Mouse (Mus musculus) embryo, embryonic 9.5 days (tissue): ENCODE measurements around the gene Spred2.

Source experiments
- DNase-seq: peaks from one replicate; pipeline ENCODE4 v3.0.0-alpha.2; 2017; ENCODE audit errors: extremely low spot score

Spred2 gene

GRCm38 (mm10) chr11:19925149-19925975, 1.2 kb downstream of the Spred2 start:
- DNase-seq, result peak; percentile 85

GRCm38 (mm10) chr11:19925976-19926842, 2.0 kb downstream of the Spred2 start:
- peak; percentile 71 for DNase-seq

DNA sequence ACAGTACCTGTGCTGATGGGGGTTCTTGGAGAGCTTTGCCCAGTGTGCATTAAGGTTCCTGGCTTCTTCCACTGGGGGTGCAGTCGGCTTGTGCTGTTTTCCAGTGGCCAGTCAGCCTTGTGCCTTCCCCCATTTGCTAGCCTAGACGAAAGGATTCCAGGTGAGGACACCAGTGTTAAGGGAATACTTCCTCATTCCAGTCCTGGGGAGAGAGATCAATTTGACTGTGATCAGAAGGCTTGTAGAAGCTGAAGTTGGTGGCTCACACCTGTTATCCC, 2.6 kb downstream of the Spred2 start:
- DNase-seq, result no peak

- no peak for DNase-seq
These were observed 4.5 kb downstream of the Spred2 start for GRCm38 (mm10) chr11:19928633-19929032.

GRCm38 (mm10) chr11:19929087-19929865, 5.1 kb downstream of the Spred2 start:
- no peak for DNase-seq

DNA sequence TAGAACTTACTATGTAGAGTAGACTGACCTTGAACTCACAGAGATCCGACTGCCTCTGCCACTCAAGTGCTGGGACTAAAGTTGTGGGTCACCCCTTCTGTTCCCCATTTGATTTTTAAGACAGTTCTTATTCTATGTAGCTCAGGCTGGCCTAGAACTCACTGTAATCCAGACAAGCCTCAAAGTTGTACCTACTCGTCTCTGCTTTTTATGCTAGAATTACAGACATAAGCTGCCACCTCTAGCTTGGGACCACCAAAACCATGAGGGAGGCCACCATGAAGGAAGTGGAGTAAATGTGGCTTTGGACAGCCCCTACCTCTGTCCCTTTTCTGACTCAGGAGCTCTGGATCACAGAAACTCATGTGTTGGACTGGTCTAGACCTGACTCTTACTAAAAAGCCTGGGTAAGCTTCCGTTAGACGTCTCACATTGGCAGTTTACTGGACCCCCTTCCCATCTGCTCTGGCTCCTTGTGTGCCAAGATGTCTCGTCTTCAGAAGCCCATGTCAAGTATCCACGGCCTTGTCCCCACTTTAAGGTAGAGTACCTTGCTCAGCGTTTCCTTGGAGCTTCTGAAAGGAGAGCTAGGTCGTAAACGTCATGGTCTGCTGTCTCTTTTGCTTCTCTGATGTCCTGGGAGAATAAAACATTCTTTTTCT, 7.5 kb downstream of the Spred2 start:
- no peak for DNase-seq

DNA sequence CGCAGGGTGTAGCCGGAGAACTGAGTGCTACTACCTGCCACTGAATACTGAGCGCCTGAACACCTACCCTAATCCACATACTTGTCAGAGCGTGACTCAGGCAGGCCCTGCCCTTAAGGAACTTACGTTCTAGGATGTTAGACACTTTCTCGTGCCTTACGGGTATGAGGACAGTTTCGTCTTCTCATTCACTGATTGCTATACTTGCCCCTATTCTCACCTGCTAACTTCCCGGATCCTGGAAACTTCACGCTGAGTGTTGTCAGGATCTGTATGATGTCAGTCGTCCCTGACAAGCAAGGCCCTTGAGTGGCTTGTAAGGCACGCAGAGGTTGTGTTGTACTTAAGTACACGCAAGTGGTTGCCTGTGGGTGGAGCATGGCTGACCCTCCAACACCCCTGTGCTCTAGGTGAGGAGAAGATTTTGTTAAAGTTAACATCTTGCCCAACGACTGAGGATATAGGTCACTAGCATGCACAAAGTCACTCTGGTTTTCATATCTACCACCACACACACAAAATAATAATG, 8.9 kb downstream of the Spred2 start:
- DNase-seq, result no peak

DNA sequence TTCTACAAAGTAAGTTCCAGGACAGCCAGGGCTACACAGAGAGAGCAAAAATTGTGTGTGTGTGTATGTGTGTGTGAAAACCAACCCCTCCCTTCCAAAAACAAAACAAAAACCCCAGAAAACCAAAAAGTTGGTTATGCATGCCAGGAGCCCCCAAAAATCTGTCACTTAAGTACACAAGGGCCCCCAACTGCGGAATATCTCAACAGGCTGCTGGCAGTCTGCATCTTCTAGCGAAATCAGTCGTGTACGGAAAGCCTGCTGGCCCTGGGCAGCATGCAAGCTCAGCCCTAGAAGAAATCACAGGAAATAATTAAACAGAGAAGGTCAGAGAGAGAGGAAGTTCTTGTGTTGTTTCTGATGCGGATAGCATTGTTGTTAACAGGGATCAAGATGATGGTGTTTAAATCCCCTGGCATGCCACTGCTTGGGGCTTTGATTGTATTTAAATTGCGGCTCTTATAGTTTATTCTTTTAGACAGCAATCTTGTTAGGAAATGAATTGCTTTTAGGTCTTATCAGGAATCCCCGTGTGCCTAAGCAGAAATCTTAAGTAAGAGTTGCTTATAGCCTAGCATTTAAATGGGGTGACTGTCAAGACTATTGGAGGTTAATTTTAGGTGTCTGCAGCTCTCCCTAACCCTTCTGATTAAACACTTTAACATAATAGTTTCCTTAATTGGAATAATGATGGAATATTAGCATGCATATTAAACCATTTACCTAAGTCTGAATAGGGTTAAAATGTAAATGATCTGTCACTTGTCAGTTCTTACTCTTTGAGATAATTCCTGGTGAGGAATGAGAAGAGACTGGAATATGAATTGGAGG, 11.6 kb downstream of the Spred2 start:
- no peak for DNase-seq

- no peak for DNase-seq
These were observed 14.4 kb downstream of the Spred2 start for GRCm38 (mm10) chr11:19938456-19939004.

DNA sequence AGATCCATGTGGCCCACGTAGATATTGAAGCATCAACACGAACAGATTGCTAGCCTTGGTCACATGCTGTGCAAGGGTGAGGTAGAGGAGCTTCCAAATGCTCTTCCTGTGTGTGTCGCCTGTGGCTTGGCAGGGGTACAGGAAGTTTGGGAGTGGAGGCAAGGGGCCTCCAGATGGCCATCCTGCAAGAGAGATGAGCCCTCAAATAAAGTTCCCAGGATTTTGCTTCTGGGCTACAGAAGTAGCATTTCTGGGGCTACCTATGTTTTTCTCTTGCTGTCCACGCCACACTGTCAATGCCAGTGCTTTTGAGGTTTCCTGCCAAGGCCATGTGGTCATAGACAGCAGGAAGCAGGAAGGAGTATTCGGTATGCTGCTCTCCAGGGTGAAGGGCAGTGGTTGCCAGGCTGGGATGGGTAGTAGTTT, 15.1 kb downstream of the Spred2 start:
- no peak for DNase-seq

DNA sequence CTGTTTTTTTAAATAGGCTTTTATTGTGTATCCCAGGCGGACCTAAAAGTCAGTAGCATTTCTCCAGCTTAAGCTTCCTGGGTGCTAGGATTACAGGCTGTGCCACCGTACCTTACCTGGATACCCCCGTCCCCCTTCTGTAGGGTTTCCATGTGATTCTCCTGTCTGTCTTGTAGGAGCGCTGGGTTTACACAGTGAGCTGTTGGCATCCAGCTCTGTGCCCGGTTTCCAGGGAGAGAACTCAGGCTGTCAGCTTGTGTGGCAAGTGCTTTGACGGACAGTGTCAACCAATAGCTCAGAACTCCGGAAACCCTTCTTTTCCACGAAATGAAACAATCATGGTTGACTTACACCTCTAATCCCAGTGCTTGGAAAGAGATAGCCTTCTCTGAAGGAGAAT, 15.7 kb downstream of the Spred2 start:
- DNase-seq, result no peak

GRCm38 (mm10) chr11:19941156-19941777, 17.1 kb downstream of the Spred2 start:
- no peak for DNase-seq

- no peak for DNase-seq
These were observed 17.8 kb downstream of the Spred2 start for GRCm38 (mm10) chr11:19941978-19942377.

- no peak for DNase-seq
These were observed 19.6 kb downstream of the Spred2 start for GRCm38 (mm10) chr11:19943753-19944152.

- DNase-seq, result no peak
These were observed 20.5 kb downstream of the Spred2 start for GRCm38 (mm10) chr11:19944701-19945100.

DNA sequence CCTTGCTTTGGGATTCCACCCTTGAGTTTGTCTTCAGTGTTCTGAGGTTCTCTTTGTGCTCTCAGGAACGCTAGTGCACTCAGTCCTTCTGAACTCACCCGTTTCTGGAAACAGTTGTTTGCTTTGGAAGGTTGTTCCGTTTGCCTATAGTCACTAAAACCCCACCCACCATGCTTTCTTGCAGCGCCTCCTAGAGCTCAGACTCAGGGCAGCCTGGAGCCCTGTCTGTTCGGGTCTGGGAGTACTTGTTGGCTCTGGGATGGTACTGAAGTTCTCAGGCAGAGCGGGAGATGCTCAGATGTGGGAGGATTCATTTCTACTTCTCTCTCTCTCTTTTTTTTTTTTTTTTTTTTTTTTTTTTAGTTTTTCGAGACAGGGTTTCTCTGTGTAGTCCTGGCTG, 22.5 kb downstream of the Spred2 start:
- DNase-seq, result no peak

- no peak for DNase-seq
These were observed 23.5 kb downstream of the Spred2 start for GRCm38 (mm10) chr11:19947626-19948135.

DNA sequence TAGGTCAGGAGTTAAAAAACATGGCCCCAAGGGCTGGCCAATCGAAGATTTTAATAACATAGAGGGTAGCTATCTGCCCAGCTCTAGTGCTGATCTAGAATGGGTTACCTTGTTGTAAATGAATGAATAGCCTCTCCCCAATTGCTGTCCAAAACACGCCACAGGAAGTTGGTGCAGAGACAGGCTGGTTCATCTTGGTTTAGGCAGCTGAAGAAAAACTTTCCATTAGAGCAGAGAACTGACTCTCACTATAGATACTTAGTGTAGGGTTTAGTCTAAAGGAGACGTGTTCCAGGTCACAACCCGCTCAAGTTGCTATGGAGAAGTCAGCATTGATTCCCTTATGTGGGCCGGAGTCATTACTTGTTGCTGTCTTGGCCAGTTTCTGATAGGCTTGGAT, 25.6 kb downstream of the Spred2 start:
- no peak for DNase-seq

DNA sequence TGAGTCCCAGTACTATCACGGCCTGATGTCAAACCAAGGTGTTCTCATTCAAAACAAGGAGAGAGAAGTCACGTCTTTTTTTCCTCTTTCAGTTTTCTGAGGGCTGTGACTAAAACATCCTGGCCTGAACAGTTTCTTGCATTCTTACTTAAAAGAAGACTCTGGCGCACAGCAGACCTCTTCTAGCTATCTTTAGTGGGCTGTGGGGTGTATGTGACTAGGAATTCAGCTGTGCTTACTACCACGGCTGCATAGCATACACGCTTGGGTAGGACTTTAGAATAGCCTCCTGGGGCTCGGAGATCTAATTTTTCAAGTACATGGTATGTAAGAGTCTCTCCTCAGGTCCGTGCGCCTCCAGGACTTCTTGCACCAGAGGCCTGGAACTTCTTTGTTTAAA, 26.0 kb downstream of the Spred2 start:
- DNase-seq, result no peak

DNA sequence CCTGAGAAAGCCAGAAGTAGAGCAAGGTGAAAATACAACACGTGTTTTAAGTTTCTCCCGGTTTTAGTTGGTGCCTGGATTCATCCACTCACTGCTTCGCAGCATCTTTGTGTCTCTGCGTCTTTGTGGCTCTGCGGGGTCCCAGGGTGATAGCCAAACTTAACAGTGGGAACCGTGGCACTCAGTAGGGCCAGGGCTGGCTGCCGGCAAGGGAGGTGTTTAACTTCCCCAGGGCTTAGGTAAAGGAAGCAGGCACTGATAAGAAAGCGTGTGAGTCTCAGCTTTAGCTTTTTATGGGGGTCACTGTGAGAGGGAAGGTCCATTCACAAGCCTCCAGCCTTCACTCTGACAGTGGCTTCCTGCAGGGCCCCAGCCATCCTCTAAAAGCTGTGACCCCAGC, 28.8 kb downstream of the Spred2 start:
- no peak for DNase-seq
